Mouse (Mus musculus): ENCODE data around the gene 4930544D05Rik. TPM values are rescaled to one million over a fixed set of nuclear protein-coding genes. Genes with fewer than 3 reads are reported as not detected.

4930544D05Rik gene
- polyA plus RNA-seq, 1 experiment from 2014 or later = not detected

- ChIA-PET CTCF (no interaction called here), POLR2A (no interaction called here)
- DNase-seq (ENCODE audit: low read depth, low spot score) = no peak
Measured at GRCm38 (mm10) chr11:70663957-70664356, 48.3 kb downstream of the 4930544D05Rik start.

DNA sequence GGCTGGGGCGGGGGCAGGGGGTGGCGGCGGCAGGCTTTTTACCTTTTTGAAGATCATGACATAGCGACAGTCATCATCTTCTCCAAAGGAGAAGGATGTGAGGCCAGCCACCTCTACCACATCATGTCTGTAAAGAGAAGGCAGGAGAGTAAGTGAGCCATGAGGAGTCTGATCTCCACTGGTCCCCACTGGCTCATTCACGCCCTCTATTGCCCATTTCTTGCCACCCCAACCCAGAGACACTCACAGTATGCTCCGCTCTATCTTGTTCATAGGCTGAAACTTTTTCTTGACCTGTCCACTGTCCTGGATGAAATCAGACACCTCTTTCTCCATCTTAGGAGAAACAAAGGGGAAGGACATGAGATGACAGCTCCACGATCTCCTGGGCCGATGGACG is 49.1 kb downstream of the 4930544D05Rik start:
- H3K27me3 ChIP-seq = no peaks in the 10 kb centered on the region
- DNase-seq (ENCODE audit: low read depth, low spot score) = no peak
- in situ Hi-C loops (cut with MboI; ENCODE audit: low pct_unique_long_range_greater_than_20kb) = no loop called here
- TF ChIP-seq CTCF (IDR thresholded peaks at IDR 0.05) = no peak
- CTCF ChIA-PET = no interaction called here
- POLR2A ChIA-PET = interaction anchor here (6.5 kb wide), 1 partner anchor 8 kb away, joined by 52 read pairs; the partner anchor contains the start of genes Eno3 and Pfn1
- ATAC-seq = no peak

More at GRCm38 (mm10) chr11:70663957-70664356, 48.3 kb downstream of the 4930544D05Rik start:
- no peaks in the 10 kb centered on the region for H3K27me3 ChIP-seq
- TF ChIP-seq CTCF (IDR thresholded peaks at IDR 0.05) = no peak
- no peak for ATAC-seq
- in situ Hi-C loops (cut with MboI; ENCODE audit: low pct_unique_long_range_greater_than_20kb) = no loop called here

Other genes starting within 250 kb of the 4930544D05Rik start
- gene Pelp1, start 205.8 kb upstream of the 4930544D05Rik start, polyA plus RNA-seq (2021) = 31.0 TPM
- 22.5 TPM for gene Arrb2, start 183.2 kb upstream of the 4930544D05Rik start, polyA plus RNA-seq (2021)
- gene Med11, start 163.9 kb upstream of the 4930544D05Rik start, polyA plus RNA-seq (2021) = 41.3 TPM
- 3.5 TPM for gene Zmynd15, start 156.4 kb upstream of the 4930544D05Rik start, polyA plus RNA-seq (2021)
- gene Cxcl16, start 155.9 kb upstream of the 4930544D05Rik start, polyA plus RNA-seq (2021) = 32.7 TPM
- gene Tm4sf5, start 110.6 kb upstream of the 4930544D05Rik start, polyA plus RNA-seq (2021) = 0.41 TPM
- gene Vmo1, start 101.2 kb upstream of the 4930544D05Rik start, polyA plus RNA-seq (2021) = not detected
- not detected for gene Gltpd2, start 96.7 kb upstream of the 4930544D05Rik start, polyA plus RNA-seq (2021)
- gene Psmb6, start 90.5 kb upstream of the 4930544D05Rik start, polyA plus RNA-seq (2021) = 323 TPM
- gene Gm40193, start 82.9 kb upstream of the 4930544D05Rik start, polyA plus RNA-seq (2021) = not detected
- gene Pld2, start 75.8 kb upstream of the 4930544D05Rik start, polyA plus RNA-seq (2021) = 13.8 TPM
- 63.2 TPM for gene Mink1, start 53.0 kb upstream of the 4930544D05Rik start, polyA plus RNA-seq (2021)
- not detected for gene Chrne, start 3.4 kb downstream of the 4930544D05Rik start, polyA plus RNA-seq (2021)
- 0.39 TPM for gene Gp1ba, start 23.3 kb downstream of the 4930544D05Rik start, polyA plus RNA-seq (2021)
- gene Rnf167, start 31.4 kb downstream of the 4930544D05Rik start, polyA plus RNA-seq (2021) = 37.0 TPM
- gene Slc25a11, start 31.6 kb downstream of the 4930544D05Rik start, polyA plus RNA-seq (2021) = 152 TPM
- 1,032 TPM for gene Pfn1, start 38.8 kb downstream of the 4930544D05Rik start, polyA plus RNA-seq (2021)
- 16.2 TPM for gene Eno3, start 41.4 kb downstream of the 4930544D05Rik start, polyA plus RNA-seq (2021)
- 155 TPM for gene Spag7, start 53.6 kb downstream of the 4930544D05Rik start, polyA plus RNA-seq (2021)
- gene Camta2, start 72.3 kb downstream of the 4930544D05Rik start, polyA plus RNA-seq (2021) = 22.2 TPM
- 2.5 TPM for gene Inca1, start 84.3 kb downstream of the 4930544D05Rik start, polyA plus RNA-seq (2021)
- 126 TPM for gene Kif1c, start 84.7 kb downstream of the 4930544D05Rik start, polyA plus RNA-seq (2021)
- 7.9 TPM for gene Zfp3, start 148.4 kb downstream of the 4930544D05Rik start, polyA plus RNA-seq (2021)
- 0.05 TPM for gene Scimp, start 196.7 kb downstream of the 4930544D05Rik start, polyA plus RNA-seq (2021)
- 48.8 TPM for gene Rabep1, start 228.9 kb downstream of the 4930544D05Rik start, polyA plus RNA-seq (2021)